Mouse (Mus musculus) kidney, adult 2 months (tissue): Measurements from ENCODE around the gene Poldip2. TPM values are rescaled to one million over a fixed set of nuclear protein-coding genes. Genes with fewer than 3 reads are reported as not detected.

Source experiments
- DNase-seq: peaks from one replicate; pipeline ENCODE4 v3.0.0; 2021
- H3K27ac ChIP-seq: fragments of 200-500 bp; 2 replicates; pipeline ENCODE4 v1.5.1; 2012; ENCODE audit warnings: low read depth, low read length, control low read depth, inconsistent platforms; ENCODE audit not compliant: insufficient read depth
- H3K27me3 ChIP-seq: fragments of 200-500 bp; replicated peaks from 2 replicates; pipeline ENCODE4 v1.6.1; 2012; ENCODE audit warnings: mild to moderate bottlenecking, moderate library complexity, low read length, inconsistent platforms; ENCODE audit not compliant: control insufficient read depth, insufficient read depth
- H3K36me3 ChIP-seq: fragments of 200-500 bp; 2 replicates; pipeline ENCODE4 v1.6.1; 2012; ENCODE audit warnings: mild to moderate bottlenecking, moderate library complexity, low read length, inconsistent platforms; ENCODE audit not compliant: control insufficient read depth, insufficient read depth
- H3K4me1 ChIP-seq: fragments of 200-500 bp; 2 replicates; pipeline ENCODE4 v1.6.1; 2011; ENCODE audit warnings: low read length; ENCODE audit not compliant: control insufficient read depth, insufficient read depth
- H3K4me3 ChIP-seq: fragments of 200-500 bp; 2 replicates; pipeline ENCODE4 v1.5.1; 2011; ENCODE audit warnings: mild to moderate bottlenecking, low read depth, low read length, control low read depth; ENCODE audit not compliant: insufficient read depth
- CTCF ChIP-seq: fragments of 200-500 bp; conservative IDR thresholded peaks from 2 replicates; pipeline ENCODE4 v1.5.1; 2011; ENCODE audit warnings: low read depth, mild to moderate bottlenecking, control low read depth, low read length, moderate library complexity, mixed read lengths; ENCODE audit not compliant: insufficient read depth, insufficient read length
- POLR2A ChIP-seq: fragments of 200-500 bp; IDR thresholded peaks from one replicate; pipeline ENCODE4 v1.6.1; 2011; ENCODE audit warnings: low read depth, low read length, control low read depth
- WGBS: fragments of 180-500 bp; shearing (Covaris S2); methylation state at CpG from one replicate; pipeline ENCODE4 v1.1.7; 2018; 5-methylcytosine and 5-hydroxymethylcytosine counted together
- polyA plus RNA-seq: library from polyadenylated mRNA; depleted of rRNA; stranded (reverse); fragments of >200 nt; gene quantifications from 2 replicates; pipeline ENCODE4 v1.2.3, GENCODE M21; 2012

Poldip2 gene
- polyA plus RNA-seq, 1 experiment = 118 TPM

DNA sequence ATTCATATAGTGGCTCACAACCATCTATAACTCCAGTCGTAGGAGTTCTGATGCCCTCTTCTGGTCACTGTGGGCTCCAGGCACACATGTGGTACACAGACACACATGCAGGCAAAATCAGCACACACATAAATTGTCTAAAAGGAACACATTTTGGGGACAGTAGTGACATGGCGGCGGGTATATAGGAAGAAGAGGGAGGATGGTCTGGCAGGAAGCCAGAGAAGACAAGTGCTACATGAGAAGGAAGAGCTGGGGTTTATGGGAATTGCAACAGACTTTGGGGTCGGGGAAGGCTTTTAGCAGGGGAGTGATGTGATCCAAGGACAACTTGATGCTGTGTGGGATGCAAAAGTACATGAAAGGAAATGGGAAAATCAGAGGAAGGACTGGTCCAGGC, 22.5 kb downstream of the Poldip2 start:
- no peak for DNase-seq
- no peaks in the 10 kb centered on the region for H3K36me3 ChIP-seq
- TF ChIP-seq POLR2A (no peak), CTCF (no peak)
- H3K27me3 ChIP-seq = no peaks in the 10 kb centered on the region
- 72% methylated on average over 4 of the region's 4 CpGs for whole genome bisulfite sequencing
- H3K4me1 ChIP-seq = peaks cover 11% of the 10 kb centered on the region; the same call in 1 of the 2 replicates
- H3K27ac ChIP-seq = no peak overlapping the region
- H3K4me3 ChIP-seq = no peak overlapping the region

DNA sequence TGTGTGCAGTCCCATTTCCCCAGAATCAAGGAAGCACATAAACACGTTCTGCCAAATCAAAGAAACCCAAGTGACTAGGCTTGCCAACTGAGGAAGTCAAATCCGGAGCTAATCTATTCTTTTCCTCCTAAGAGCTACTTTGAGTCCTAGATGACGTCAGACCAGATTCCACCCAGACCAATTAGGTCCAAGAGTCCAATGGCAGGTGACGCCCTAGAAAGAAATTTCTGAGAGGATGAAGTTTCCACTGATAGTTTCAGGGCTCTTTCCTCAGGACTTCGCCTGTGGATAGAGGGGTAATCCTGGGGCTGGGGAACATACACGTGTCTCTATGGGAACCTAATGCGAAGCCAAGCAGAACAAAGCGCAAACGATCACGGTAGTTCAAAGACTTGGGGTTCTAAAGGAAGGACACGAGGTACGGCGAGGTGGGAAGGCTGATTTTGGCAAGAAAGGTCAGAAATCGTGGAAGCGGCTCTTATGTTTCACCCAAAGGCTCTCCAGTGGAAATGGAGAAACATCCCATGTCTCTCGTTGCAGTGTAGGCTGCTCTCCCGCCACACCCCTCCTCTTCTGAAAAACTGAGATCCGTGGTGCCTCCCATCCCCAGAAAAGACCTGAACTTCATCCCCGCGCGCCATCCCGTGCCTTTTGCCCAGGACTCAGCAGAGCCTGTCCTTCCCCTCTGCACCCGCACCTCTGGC, 23.5 kb downstream of the Poldip2 start:
- H3K4me1 ChIP-seq = peaks cover 11% of the 10 kb centered on the region; the same call in 1 of the 2 replicates
- WGBS = under 1% methylated on average over 23 of the region's 23 CpGs
- peak overlapping the region; percentile 80 for H3K4me3 ChIP-seq
- H3K36me3 ChIP-seq = 0 out of 2 replicates have a peak, but pooled peaks cover under 1% of the 10 kb centered on the region
- peak overlapping the region; percentile 89 for H3K27ac ChIP-seq
- DNase-seq = peak; percentile 83
- TF ChIP-seq CTCF (no peak), POLR2A (no peak)
- H3K27me3 ChIP-seq = no peaks in the 10 kb centered on the region

DNA sequence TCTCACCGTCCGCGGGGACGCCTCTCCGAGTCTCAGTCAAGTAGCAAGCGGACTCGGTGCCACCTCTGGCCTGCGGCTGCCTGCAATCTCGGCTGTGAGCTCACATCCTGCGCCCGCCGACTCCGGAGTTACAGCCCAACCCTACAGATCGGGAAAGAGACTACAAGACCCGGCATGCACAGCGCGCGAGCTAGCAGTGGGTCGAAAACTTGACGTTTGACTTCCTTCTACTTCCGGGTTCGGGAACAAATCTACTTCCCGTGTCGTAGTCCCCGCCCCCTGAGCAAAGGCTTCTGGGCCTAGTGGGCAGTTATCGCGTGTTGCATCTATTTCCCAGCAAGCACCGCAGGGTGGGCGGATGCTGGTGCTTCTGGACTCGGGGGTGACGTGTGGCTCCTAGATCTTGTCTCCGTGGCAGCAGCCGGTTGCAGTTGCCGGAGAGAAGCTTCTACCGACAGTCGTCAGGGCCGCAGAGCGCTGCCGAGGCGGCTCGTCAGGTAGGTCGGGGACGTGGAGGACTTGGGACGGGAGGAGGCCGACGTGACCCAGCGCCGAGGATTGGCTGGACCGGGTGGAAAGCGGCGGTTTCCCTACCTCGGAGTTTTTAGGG, 24.2 kb downstream of the Poldip2 start, which contains the start of the genes Tnfaip1 and Ift20:
Gene Tnfaip1, minus strand, starts transcription at position 253 of the 610 bp plus-strand sequence.
Gene Ift20, plus strand, starts transcription at position 282 of the 610 bp plus-strand sequence.
- Histone ChIP-seq H3K4me3 (peak within 1 kb of the TSS; percentile 83), H3K36me3 (peaks cover 3% of the 10 kb centered on the region; the same call in 1 of the 2 replicates), H3K27me3 (no peaks in the 10 kb centered on the region), H3K4me1 (peaks cover 11% of the 10 kb centered on the region; the same call in 1 of the 2 replicates), H3K27ac (peak within 1 kb of the TSS; percentile 89)
- peak; percentile 78 for TF ChIP-seq POLR2A
- TF ChIP-seq CTCF = no peak
- peak; percentile 99 for DNase-seq
- WGBS = under 1% methylated on average over 52 of the region's 52 CpGs

DNA sequence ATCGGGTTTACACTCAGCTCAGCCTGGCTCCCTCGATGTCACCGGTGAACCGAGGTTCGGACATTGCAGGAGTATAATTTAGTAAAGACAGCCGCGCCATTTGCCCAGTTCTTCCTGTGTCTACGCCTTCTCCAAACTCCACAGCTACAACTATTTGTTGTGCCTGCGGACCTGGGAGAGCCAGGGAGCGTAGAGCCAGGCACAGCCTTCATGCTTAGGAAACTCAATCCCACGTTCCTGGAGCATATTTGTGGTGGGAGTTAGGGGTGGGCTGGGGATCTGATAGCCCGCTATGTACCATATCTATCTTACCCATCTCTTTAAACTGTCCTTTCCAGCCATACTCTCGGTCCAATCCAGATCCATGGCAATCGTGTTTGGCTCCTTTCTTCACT, 24.7 kb downstream of the Poldip2 start:
- TF ChIP-seq POLR2A (no peak), CTCF (no peak)
- WGBS = under 1% methylated on average over 14 of the region's 14 CpGs

DNA sequence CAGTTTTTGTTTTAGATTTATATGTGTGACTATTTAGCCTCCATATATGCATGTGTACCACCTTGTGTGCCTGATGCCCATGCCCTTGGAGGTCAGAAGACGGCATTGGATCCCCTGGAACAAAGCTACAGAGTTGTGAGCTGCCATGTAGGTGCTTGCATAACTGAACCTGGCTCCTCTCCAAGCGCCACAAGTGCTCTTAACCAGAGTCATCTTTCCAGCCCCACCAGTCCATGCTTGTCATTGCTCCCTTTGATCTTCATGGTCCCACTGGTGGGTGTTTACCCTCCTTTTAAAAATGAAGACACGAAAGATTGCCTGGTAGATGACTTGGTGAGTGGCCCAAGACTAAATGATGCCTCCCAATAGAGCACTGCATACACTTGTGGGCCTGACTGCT, 28.4 kb downstream of the Poldip2 start:
- no peak overlapping the region for H3K4me3 ChIP-seq
- TF ChIP-seq POLR2A = no peak
- TF ChIP-seq CTCF = no peak

More for the DNA sequence above, 24.7 kb downstream of the Poldip2 start:
- Histone ChIP-seq H3K36me3 (peaks cover 3% of the 10 kb centered on the region; the same call in 1 of the 2 replicates), H3K4me3 (peak overlapping the region; percentile 83), H3K4me1 (peaks cover 11% of the 10 kb centered on the region; the same call in 1 of the 2 replicates), H3K27ac (peak overlapping the region; percentile 54), H3K27me3 (no peaks in the 10 kb centered on the region)
- DNase-seq = no peak

GRCm38 (mm10) chr11:78544449-78545111, 32.6 kb downstream of the Poldip2 start:
- no peak overlapping the region for H3K27ac ChIP-seq
- peaks cover 5% of the 10 kb centered on the region; the same call in 1 of the 2 replicates for H3K36me3 ChIP-seq
- H3K27me3 ChIP-seq = no peaks in the 10 kb centered on the region
- DNase-seq = no peak
- H3K4me3 ChIP-seq = no peak overlapping the region
- H3K4me1 ChIP-seq = 0 out of 2 replicates have a peak, but pooled peaks cover 2% of the 10 kb centered on the region
- TF ChIP-seq CTCF (no peak), POLR2A (no peak)
- 92% methylated on average over 7 of the region's 7 CpGs for WGBS

More for the DNA sequence above, 28.4 kb downstream of the Poldip2 start:
- Histone ChIP-seq H3K36me3 (peaks cover 5% of the 10 kb centered on the region; the same call in 1 of the 2 replicates), H3K4me1 (peaks cover 8% of the 10 kb centered on the region; the same call in 1 of the 2 replicates), H3K27ac (no peak overlapping the region), H3K27me3 (no peaks in the 10 kb centered on the region)
- WGBS = 83% methylated on average over 3 of the region's 3 CpGs
- no peak for DNase-seq
